Mouse (Mus musculus): ENCODE results near the gene Cdc42ep5.

Gene Cdc42ep5

DNA sequence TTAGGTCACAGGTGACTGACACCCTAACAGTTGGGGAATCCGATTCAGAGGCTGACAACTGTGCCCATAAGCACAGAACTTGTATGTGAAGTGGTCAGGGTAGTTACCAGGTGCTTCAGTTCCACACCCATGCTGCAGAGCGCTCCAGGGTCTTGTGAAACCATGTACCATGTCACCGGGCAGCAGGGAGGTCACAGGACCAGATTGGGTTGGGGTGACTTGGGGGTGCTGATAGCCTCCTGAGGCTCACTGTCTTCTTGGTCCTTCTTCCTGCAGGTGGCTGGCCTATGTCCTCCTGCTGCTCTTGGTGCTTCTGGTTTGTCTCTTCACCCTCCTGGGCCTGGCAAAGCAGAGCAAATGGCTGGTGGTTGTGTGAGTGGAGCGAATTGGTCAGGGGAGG lies 36.8 kb downstream of the Cdc42ep5 start:
- no peak for DNase-seq (ENCODE audit: low read depth in 2 of 2, low spot score in 2 of 2)

DNA sequence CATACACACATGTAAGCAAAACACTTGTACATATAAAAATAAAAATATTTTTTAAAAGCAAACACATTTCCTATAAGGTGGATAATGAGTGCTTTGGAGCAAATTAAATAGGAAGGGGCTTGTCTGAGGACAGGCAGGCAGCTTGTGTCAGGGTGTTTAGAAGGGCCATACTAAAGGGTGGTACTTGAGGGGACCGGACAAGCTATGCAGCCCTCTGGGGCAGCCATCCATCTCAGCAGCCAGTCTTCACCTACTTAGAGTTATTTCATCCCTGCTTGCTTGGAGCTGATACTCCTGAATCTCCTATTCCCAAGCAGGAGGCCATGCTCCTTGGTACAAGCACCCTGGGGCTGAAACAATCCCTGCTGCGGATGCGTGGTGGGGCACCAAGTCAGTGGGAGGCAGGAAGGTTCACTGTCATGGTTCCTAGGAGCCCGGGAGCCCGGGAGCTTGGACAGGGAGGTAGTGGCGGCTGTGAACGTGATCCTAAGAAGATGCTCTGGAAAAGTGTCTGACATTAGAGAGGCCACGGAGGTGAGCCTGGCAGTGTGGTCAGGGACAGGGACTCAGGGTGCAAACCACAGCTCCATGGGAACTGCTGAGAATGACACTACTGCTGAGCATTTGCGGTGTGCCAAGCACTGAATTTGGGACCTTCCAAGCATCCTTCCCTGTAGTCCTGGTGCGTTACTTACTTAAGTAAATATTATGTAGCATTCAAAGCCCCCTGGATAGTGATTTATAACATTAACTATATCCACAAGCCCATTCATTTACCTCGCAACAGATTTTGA lies 37.5 kb downstream of the Cdc42ep5 start:
- no peak for DNase-seq (ENCODE audit: low read depth in 2 of 2, low spot score in 2 of 2)

- DNase-seq (ENCODE audit: low read depth in 2 of 2, low spot score in 2 of 2), result no peak
Observed at GRCm38 (mm10) chr7:4125306-4125705, 39.4 kb downstream of the Cdc42ep5 start.

- no peak for DNase-seq (ENCODE audit: low read depth in 2 of 2, low spot score in 2 of 2)
Observed at GRCm38 (mm10) chr7:4124856-4125255, 39.8 kb downstream of the Cdc42ep5 start.

GRCm38 (mm10) chr7:4124315-4124759 lies 40.3 kb downstream of the Cdc42ep5 start:
- peak; percentile 43 to 48 for DNase-seq (ENCODE audit: low read depth in 2 of 2, low spot score in 2 of 2)

DNA sequence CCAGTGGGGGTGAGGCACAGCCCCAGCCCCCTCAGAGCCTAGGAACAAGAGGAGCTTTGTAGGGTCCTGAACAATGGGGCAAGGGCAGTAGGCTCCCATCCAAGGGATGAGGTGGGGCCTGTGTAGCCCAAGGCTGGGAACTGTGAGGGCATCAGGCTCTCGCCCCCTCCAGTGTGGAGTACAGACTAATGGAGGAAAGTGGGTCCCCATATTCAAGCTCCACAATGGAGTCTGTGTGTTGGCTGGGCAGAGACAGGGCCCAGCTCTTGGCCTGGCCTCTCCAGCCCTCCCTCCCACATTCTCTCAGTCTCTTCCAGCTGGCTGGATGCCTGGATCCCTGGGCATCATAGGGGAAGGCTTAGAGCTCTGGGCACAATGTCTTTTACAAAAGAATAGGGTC lies 40.9 kb downstream of the Cdc42ep5 start:
- no peak for DNase-seq (ENCODE audit: low read depth in 2 of 2, low spot score in 2 of 2)

GRCm38 (mm10) chr7:4122783-4123182 lies 41.9 kb downstream of the Cdc42ep5 start:
- DNase-seq (ENCODE audit: low read depth in 2 of 2, low spot score in 2 of 2), result no peak

DNA sequence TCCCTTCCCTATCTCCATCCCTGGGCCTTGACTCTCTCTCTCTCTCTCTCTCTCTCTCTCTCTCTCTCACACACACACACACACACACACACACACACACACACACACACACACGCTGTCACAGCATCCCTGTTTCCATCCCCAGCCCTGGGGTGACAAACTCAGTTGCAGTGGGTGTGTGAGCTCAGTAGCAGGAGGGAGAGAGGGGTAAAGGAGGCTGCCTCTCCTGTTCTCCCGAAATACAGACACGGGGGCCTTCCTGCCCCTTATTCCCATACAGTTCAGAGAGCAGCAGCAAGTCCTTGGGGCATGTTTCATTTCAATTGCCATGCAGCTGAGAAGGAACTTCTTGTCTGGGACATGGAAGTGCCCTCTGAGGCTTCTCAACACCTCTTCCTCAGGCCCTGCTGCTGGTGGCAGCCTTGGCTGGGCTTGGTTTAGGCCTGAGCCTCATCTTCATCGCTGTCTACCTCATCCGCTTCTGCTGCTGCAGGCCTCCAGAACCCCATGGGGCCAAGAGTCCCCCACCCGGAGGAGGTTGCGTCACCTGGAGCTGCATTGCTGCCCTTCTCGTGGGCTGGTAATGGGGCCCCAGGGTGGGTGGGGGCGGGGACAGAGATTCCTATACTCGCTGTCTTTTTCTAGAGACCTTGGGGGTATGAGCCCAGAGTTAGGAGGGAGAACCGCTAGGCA lies 42.4 kb downstream of the Cdc42ep5 start:
- no peak for DNase-seq (ENCODE audit: low read depth in 2 of 2, low spot score in 2 of 2)

DNA sequence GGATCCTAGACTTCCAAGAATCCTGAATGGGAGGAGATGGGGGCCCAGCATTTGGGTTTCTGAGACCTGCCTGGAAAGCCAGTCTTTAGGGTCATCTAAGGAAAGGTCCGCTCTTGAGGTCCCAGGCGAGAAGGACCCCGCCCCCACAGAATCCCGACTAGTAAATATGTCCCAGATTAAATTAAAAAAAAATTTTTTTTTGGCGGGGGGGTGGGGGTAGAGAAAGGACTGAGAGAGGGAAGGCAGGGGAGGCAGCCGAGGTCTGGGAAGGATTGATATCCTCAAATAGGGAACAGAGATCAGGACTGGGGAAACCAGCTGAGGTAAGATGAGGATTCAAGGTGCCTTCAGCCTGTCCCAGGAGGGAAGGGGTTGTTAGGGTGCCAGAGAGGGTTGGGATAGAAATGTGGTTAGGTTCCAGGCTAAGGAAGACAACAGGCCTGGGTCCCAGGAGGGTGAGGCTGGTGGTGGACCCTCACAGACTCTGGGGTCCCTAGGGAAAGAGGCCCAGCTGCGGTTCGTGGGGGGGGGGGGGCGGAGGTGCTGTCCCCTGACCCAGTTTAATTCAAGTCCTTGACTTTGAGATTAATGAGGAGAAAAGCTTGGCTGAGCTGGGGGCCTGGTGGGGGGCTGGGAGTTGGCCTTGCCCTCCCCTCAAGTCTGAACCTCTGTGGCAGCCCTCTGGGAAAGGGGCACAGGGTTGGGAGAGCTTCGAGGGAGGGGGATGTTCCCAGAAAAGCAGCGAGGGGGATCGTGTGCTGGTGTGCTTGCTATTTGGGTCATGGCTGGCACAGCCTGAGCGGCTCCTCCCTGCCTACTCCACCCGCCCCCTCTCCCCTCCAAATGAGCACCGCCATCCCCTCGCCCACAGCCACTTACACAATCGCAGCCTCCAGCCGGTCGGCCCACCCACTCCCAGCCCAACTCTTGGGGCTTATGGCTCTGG lies 44.4 kb downstream of the Cdc42ep5 start:
- DNase-seq (ENCODE audit: low read depth in 2 of 2, low spot score in 2 of 2), result no peak

GRCm38 (mm10) chr7:4119344-4119902 lies 45.2 kb downstream of the Cdc42ep5 start, which contains the start of gene Ttyh1:
Gene Ttyh1 (plus strand): TSS chr7:4119408.
- DNase-seq (ENCODE audit: low read depth in 2 of 2, low spot score in 2 of 2), result no peak

GRCm38 (mm10) chr7:4117050-4117814 lies 47.4 kb downstream of the Cdc42ep5 start:
- no peak for DNase-seq (ENCODE audit: low read depth in 2 of 2, low spot score in 2 of 2)

DNA sequence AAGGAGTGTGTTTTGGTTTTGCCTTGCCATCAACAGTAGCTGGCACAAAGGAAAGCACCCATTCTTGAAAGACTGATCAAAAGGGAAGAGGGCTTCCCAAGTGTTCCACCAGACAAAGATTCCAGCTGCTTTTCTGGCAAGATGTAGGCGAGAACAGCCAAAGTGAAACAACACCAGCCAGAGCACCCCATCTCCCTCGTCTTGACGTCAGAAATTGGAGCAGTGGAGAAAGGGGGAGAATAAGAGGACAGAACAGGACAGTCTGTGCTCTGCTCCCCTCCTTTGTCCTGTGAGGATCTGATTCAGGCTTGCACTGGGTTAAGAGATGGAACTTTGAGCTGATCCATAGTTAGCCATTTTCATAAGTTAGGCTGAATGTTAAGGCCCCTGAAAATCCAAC lies 52.9 kb downstream of the Cdc42ep5 start:
- no peak for DNase-seq (ENCODE audit: low read depth in 2 of 2, low spot score in 2 of 2)

DNA sequence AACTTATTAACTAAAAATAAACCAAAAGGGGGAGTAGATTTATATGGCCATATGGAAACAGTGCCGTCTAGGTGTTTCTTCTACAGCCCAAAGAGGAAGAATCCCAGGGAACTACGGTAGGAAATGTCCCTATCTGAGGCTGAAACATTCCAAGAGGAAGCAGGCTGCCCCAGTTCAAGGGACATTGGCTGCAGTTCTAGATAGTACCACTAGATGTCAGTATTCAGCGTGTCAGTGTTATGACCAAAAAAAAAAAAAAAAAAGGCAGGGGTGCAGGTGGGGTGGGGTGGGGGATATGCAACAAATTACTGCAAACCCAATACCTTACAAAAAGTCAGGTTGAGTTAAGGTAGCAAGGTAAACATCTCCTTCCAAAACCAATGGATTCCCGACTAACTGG lies 61.2 kb downstream of the Cdc42ep5 start:
- peak in 1 of 2 experiments; percentile 42 for DNase-seq (ENCODE audit: low read depth in 2 of 2, low spot score in 2 of 2)
